In the genomic region with DNA sequence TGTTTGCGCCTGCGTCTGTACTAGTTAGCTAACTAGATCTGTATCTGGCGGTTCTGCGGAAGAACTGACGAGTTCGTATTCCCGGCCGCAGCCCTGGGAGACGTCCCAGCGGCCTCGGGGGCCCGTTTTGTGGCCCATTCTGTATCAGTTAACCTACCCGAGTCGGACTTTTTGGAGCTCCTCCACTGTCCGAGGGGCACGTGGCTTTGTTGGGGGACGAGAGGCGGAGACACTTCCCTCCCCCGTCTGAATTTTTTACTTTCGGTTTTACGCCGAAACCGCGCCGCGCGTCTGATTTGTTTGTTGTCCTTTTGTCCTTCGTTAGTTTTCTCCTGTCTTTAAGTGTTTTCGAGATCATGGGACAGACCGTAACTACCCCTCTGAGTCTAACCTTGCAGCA, we compare ENCODE assay signal across 8 mouse cellular contexts. TPM values are rescaled to one million over a fixed set of nuclear protein-coding genes. Genes with fewer than 3 reads are reported as not detected.
DNase-seq lines count a peak whose midpoint lies in the region; ATAC-seq and TF ChIP-seq lines count a peak whose summit lies in the region.
"Not testable (repeated sequence)": the region's sequence is repeated elsewhere in the genome, so short reads cannot be mapped to it uniquely, and the experiment has no call there.

No protein-coding gene starts in this region.

- H3K27me3 ChIP-seq in embryonic facial prominence, embryonic 15.5 days; heart, embryonic 11.5 days (ENCODE audit: control insufficient read depth, insufficient read depth, low read length); limb, embryonic 12.5 days; megakaryocyte, embryonic 14.5 days (replicated peaks): not testable (repeated sequence)

- peak; percentile 51 for DNase-seq in kidney, adult 11 months
- DNase-seq in skeletal muscle tissue, adult 2 months (ENCODE audit: low read depth, low spot score), result peak; percentile 46
- peak; percentile 19 to 43 for DNase-seq in urinary bladder, postnatal 36 days (ENCODE audit: low spot score in 2 of 2)

- H3K4me1 ChIP-seq in bone marrow, adult 2 months (ENCODE audit: control insufficient read depth, insufficient read depth, low read length); embryonic facial prominence, embryonic 15.5 days; limb, embryonic 12.5 days (replicated peaks); megakaryocyte, embryonic 14.5 days: not testable (repeated sequence)
- H3K4me1 ChIP-seq in heart, embryonic 11.5 days (ENCODE audit: control insufficient read depth, insufficient read depth, low read length), result peaks cover 12% of the 10 kb centered on the region

- not testable (repeated sequence) for ATAC-seq in embryonic facial prominence, embryonic 15.5 days (ENCODE audit: insufficient number of reproducible peaks, low FRiP score, low TSS enrichment, low read depth); heart, embryonic 11.5 days (replicated peaks; ENCODE audit: insufficient number of reproducible peaks, low FRiP score, low TSS enrichment); limb, embryonic 12.5 days (ENCODE audit: insufficient number of reproducible peaks, insufficient read depth, low FRiP score, low TSS enrichment, low read depth)

- TF ChIP-seq CTCF in bone marrow, adult 2 months (IDR thresholded peaks at IDR 0.05; ENCODE audit: control insufficient read depth, insufficient read depth, low read length), result not testable (repeated sequence)

- not testable (repeated sequence) for H3K9me3 ChIP-seq in embryonic facial prominence, embryonic 15.5 days (replicated peaks); heart, embryonic 11.5 days (replicated peaks; ENCODE audit: control insufficient read depth, low read length); limb, embryonic 12.5 days; megakaryocyte, embryonic 14.5 days

- H3K9ac ChIP-seq in embryonic facial prominence, embryonic 15.5 days, result not testable (repeated sequence)
- peak overlapping the region; percentile 66; the same call in 1 of the 2 replicates for H3K9ac ChIP-seq in heart, embryonic 11.5 days (ENCODE audit: low read depth, low read length)
- 0 out of 2 replicates have a peak overlapping the region, but pooled peaks have one; percentile 31 for H3K9ac ChIP-seq in limb, embryonic 12.5 days (replicated peaks)

- peak overlapping the region; percentile 68 for H3K4me3 ChIP-seq in bone marrow, adult 2 months (replicated peaks; ENCODE audit: control insufficient read depth, low read depth, low read length)
- peak overlapping the region; percentile 52 for H3K4me3 ChIP-seq in embryonic facial prominence, embryonic 15.5 days (replicated peaks)
- peak overlapping the region; percentile 50 for H3K4me3 ChIP-seq in heart, embryonic 11.5 days (ENCODE audit: low read depth, low read length)
- H3K4me3 ChIP-seq in limb, embryonic 12.5 days (replicated peaks), result peak overlapping the region; percentile 50
- H3K4me3 ChIP-seq in megakaryocyte, embryonic 14.5 days (replicated peaks), result peak overlapping the region; percentile 80

- H3K36me3 ChIP-seq in embryonic facial prominence, embryonic 15.5 days; heart, embryonic 11.5 days (ENCODE audit: control insufficient read depth, insufficient read depth, low read length): not testable (repeated sequence)
- peaks cover 13% of the 10 kb centered on the region for H3K36me3 ChIP-seq in limb, embryonic 12.5 days
- peaks cover 38% of the 10 kb centered on the region for H3K36me3 ChIP-seq in megakaryocyte, embryonic 14.5 days (replicated peaks; ENCODE audit: low read length)

- peak overlapping the region; percentile 42 for H3K4me2 ChIP-seq in embryonic facial prominence, embryonic 15.5 days (replicated peaks)
- peak overlapping the region; percentile 63 for H3K4me2 ChIP-seq in heart, embryonic 11.5 days
- H3K4me2 ChIP-seq in limb, embryonic 12.5 days, result peak overlapping the region; percentile 54

- WGBS in bone marrow, adult 2 months, result 13% methylated on average over 30 of the region's 30 CpGs
- 3% methylated on average over 30 of the region's 30 CpGs for WGBS in embryonic facial prominence, embryonic 15.5 days
- 5% methylated on average over 26 of the region's 30 CpGs for WGBS in heart, embryonic 11.5 days (ENCODE audit: insufficient replicate concordance)
- WGBS in limb, embryonic 12.5 days, result 12% methylated on average over 30 of the region's 30 CpGs

- TF ChIP-seq POLR2A in bone marrow, adult 2 months (IDR thresholded peaks at IDR 0.05; ENCODE audit: borderline replicate concordance, control insufficient read depth, low read depth, low read length), result not testable (repeated sequence)

- peak overlapping the region; percentile 87 for H3K27ac ChIP-seq in bone marrow, adult 2 months (ENCODE audit: control insufficient read depth, insufficient read depth, low read depth, low read length, poor library complexity)
- not testable (repeated sequence) for H3K27ac ChIP-seq in embryonic facial prominence, embryonic 15.5 days (replicated peaks); heart, embryonic 11.5 days (ENCODE audit: low read depth, low read length); limb, embryonic 12.5 days

RNA-seq across cellular contexts. Expression of gene Cep85, which starts 26.8 kb away (rescaled TPM):
- 16.4 and 22.7 TPM in 2 replicates for polyA plus RNA-seq in bone marrow, adult 2 months (2011; ENCODE audit: insufficient read depth, insufficient read length, low replicate concordance, missing spikeins)
- 37.4 and 41.8 TPM in 2 replicates for polyA plus RNA-seq in embryonic facial prominence, embryonic 15.5 days (2015; fragmentation: Nextera tagmentation; extraction: Ambion mirVana)
- polyA plus RNA-seq in heart, embryonic 11.5 days (2014; fragmentation: Nextera tagmentation; extraction: Ambion mirVana), result 23.1 and 27.9 TPM in 2 replicates
- polyA plus RNA-seq in limb, embryonic 12.5 days (2016; fragmentation: Nextera tagmentation; extraction: Ambion mirVana), result 36.4 and 38.3 TPM in 2 replicates
- polyA plus RNA-seq in megakaryocyte, embryonic 14.5 days (2012; ENCODE audit: insufficient read depth, low replicate concordance), result 10.9 and 19.9 TPM in 2 replicates

RNA-seq across cellular contexts. Expression of gene Sh3bgrl3, which starts 31.5 kb away (rescaled TPM):
- 299 and 416 TPM in 2 replicates for polyA plus RNA-seq in bone marrow, adult 2 months (2011; ENCODE audit: insufficient read depth, insufficient read length, low replicate concordance, missing spikeins)
- polyA plus RNA-seq in embryonic facial prominence, embryonic 15.5 days (2015; fragmentation: Nextera tagmentation; extraction: Ambion mirVana), result 470 and 490 TPM in 2 replicates
- polyA plus RNA-seq in heart, embryonic 11.5 days (2014; fragmentation: Nextera tagmentation; extraction: Ambion mirVana), result 179 and 220 TPM in 2 replicates
- 318 and 336 TPM in 2 replicates for polyA plus RNA-seq in limb, embryonic 12.5 days (2016; fragmentation: Nextera tagmentation; extraction: Ambion mirVana)
- 1,646 and 1,679 TPM in 2 replicates for polyA plus RNA-seq in megakaryocyte, embryonic 14.5 days (2012; ENCODE audit: insufficient read depth, low replicate concordance)

RNA-seq across cellular contexts. Expression of gene Gm7534, which starts 42.7 kb away (rescaled TPM):
- polyA plus RNA-seq in bone marrow, adult 2 months (2011; ENCODE audit: insufficient read depth, insufficient read length, low replicate concordance, missing spikeins), result not detected in 2 replicates
- 0.07 and 0.20 TPM in 2 replicates for polyA plus RNA-seq in embryonic facial prominence, embryonic 15.5 days (2015; fragmentation: Nextera tagmentation; extraction: Ambion mirVana)
- not detected in 2 replicates for polyA plus RNA-seq in heart, embryonic 11.5 days (2014; fragmentation: Nextera tagmentation; extraction: Ambion mirVana)
- polyA plus RNA-seq in limb, embryonic 12.5 days (2016; fragmentation: Nextera tagmentation; extraction: Ambion mirVana), result not detected in 2 replicates
- polyA plus RNA-seq in megakaryocyte, embryonic 14.5 days (2012; ENCODE audit: insufficient read depth, low replicate concordance), result not detected in 2 replicates

RNA-seq across cellular contexts. Expression of gene Ubxn11, which starts 57.7 kb away (rescaled TPM):
- 3.3 and 13.7 TPM in 2 replicates for polyA plus RNA-seq in bone marrow, adult 2 months (2011; ENCODE audit: insufficient read depth, insufficient read length, low replicate concordance, missing spikeins)
- 16.9 and 23.7 TPM in 2 replicates for polyA plus RNA-seq in embryonic facial prominence, embryonic 15.5 days (2015; fragmentation: Nextera tagmentation; extraction: Ambion mirVana)
- 2.0 and 3.2 TPM in 2 replicates for polyA plus RNA-seq in heart, embryonic 11.5 days (2014; fragmentation: Nextera tagmentation; extraction: Ambion mirVana)
- 9.6 and 10.4 TPM in 2 replicates for polyA plus RNA-seq in limb, embryonic 12.5 days (2016; fragmentation: Nextera tagmentation; extraction: Ambion mirVana)
- polyA plus RNA-seq in megakaryocyte, embryonic 14.5 days (2012; ENCODE audit: insufficient read depth, low replicate concordance), result 69.8 and 175 TPM in 2 replicates
